Mouse (Mus musculus) limb, embryonic 11.5 days (tissue): ENCODE results near the gene Slc25a38. TPM values are rescaled to one million over a fixed set of nuclear protein-coding genes. Genes with fewer than 3 reads are reported as not detected.
A peak's percentile ranks its signal among the peaks of the same experiment; 100 is the strongest.
"Not testable (repeated sequence)": the region's sequence is repeated elsewhere in the genome, so short reads cannot be mapped to it uniquely, and the experiment has no call there.

ENCODE experiments used
- ATAC-seq: fragments of 200-750 bp; cut with Nextera tagmentation; 2 replicates; pipeline ENCODE4 v1.8.0; 2017; ENCODE audit warnings: low read depth; ENCODE audit not compliant: insufficient number of reproducible peaks, low FRiP score, low TSS enrichment
- DNase-seq: peaks from one replicate; pipeline ENCODE4 v3.0.0-alpha.2; 2015; ENCODE audit warnings: low spot score
- H3K27ac ChIP-seq: fragments of 300-500 bp; sonication (generic); replicated peaks from 2 replicates; pipeline ENCODE4 v1.5.1; 2014; ENCODE audit warnings: low read depth, mild to moderate bottlenecking, low read length
- H3K27me3 ChIP-seq: fragments of 300-500 bp; sonication (generic); 2 replicates; pipeline ENCODE4 v1.6.1; 2014; ENCODE audit warnings: mild to moderate bottlenecking, low read length, mixed read lengths; ENCODE audit not compliant: control insufficient read depth, insufficient read depth
- H3K36me3 ChIP-seq: fragments of 300-500 bp; sonication (generic); 2 replicates; pipeline ENCODE4 v1.6.1; 2014; ENCODE audit warnings: mild to moderate bottlenecking, low read length, moderate library complexity, mixed read lengths; ENCODE audit not compliant: control insufficient read depth, insufficient read depth
- H3K4me1 ChIP-seq: fragments of 300-500 bp; sonication (generic); 2 replicates; pipeline ENCODE4 v1.6.1; 2014; ENCODE audit warnings: low read length, mixed read lengths; ENCODE audit not compliant: control insufficient read depth, insufficient read depth
- H3K4me2 ChIP-seq: fragments of 300-500 bp; sonication (generic); 2 replicates; pipeline ENCODE4 v1.6.1; 2014; ENCODE audit warnings: low read depth, mild to moderate bottlenecking, moderate library complexity; ENCODE audit not compliant: severe bottlenecking
- H3K4me3 ChIP-seq: fragments of 300-500 bp; sonication (generic); 2 replicates; pipeline ENCODE4 v1.5.1; 2014; ENCODE audit warnings: low read depth, low read length
- H3K9ac ChIP-seq: fragments of 300-500 bp; sonication (generic); 2 replicates; pipeline ENCODE4 v1.6.1; 2014; ENCODE audit warnings: mild to moderate bottlenecking, low read length
- H3K9me3 ChIP-seq: fragments of 300-500 bp; sonication (generic); 2 replicates; pipeline ENCODE4 v1.6.1; 2016; ENCODE audit warnings: low read length; ENCODE audit not compliant: control insufficient read depth
- WGBS: fragments of 180-500 bp; shearing (Covaris S2); extraction: QIAGEN DNeasy Blood & Tissue Kit; methylation state at CpG from one replicate; pipeline ENCODE4 v1.1.7; 2014; 5-methylcytosine and 5-hydroxymethylcytosine counted together
- polyA plus RNA-seq: library from polyadenylated mRNA; unstranded; fragments of >200 nt; fragmentation: Nextera tagmentation; extraction: Ambion mirVana; gene quantifications from 2 replicates; pipeline ENCODE4 v1.2.1, GENCODE M21; 2014

Slc25a38 gene
- polyA plus RNA-seq, 1 experiment from 2014 or later: 38.7 TPM

GRCm38 (mm10) chr9:120091086-120091485, 19.1 kb upstream of the Slc25a38 start:
- Histone ChIP-seq H3K4me3 (no peak overlapping the region), H3K27me3 (no peaks in the 10 kb centered on the region), H3K4me1 (no peaks in the 10 kb centered on the region), H3K36me3 (no peaks in the 10 kb centered on the region), H3K4me2 (no peak overlapping the region), H3K9me3 (peaks cover 4% of the 10 kb centered on the region; the same call in 1 of the 2 replicates), H3K27ac (no peak overlapping the region), H3K9ac (no peak overlapping the region)
- WGBS: 85% methylated on average over 10 of the region's 10 CpGs
- DNase-seq: no peak
- no peak for ATAC-seq

DNA sequence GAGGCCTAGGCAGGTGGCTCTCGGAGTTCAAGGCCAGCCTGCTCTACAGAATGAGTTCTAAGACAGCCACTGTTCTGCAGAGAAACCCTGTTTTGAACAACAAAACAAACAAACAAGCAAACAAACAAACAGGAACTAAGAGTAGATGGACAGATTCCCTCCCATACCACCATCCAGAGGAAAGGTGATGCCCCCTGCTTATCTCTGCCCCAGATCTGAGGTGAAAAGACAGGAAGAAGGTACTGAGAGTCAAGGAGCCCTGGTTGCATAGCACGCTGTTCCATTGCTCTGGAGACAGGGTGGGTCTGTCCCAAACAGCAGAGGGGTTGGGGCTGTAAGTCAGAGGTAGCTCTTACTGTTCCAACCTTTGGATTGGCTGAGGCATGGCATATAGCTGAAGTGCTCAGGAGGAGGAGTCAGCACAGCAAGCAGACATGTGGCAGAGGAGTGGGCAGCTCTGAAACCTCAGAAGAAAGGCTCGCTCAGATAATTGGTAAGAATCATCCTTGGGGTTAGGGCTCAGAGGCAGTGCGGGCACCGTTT, 18.4 kb upstream of the Slc25a38 start, which contains the start of gene Ccr8:
Gene Ccr8 (plus strand): TSS at position 419 of the 543 bp plus-strand sequence.
- no peaks in the 10 kb centered on the region for H3K27me3 ChIP-seq
- no peak within 1 kb of the TSS for H3K27ac ChIP-seq
- H3K4me1 ChIP-seq: no peaks in the 10 kb centered on the region
- no peak within 1 kb of the TSS for H3K9ac ChIP-seq
- H3K4me3 ChIP-seq: no peak within 1 kb of the TSS
- no peak within 1 kb of the TSS for H3K4me2 ChIP-seq
- peaks cover 4% of the 10 kb centered on the region; the same call in 1 of the 2 replicates for H3K9me3 ChIP-seq
- 71% methylated on average over 5 of the region's 5 CpGs for WGBS
- no peak for ATAC-seq
- no peaks in the 10 kb centered on the region for H3K36me3 ChIP-seq
- DNase-seq: no peak

DNA sequence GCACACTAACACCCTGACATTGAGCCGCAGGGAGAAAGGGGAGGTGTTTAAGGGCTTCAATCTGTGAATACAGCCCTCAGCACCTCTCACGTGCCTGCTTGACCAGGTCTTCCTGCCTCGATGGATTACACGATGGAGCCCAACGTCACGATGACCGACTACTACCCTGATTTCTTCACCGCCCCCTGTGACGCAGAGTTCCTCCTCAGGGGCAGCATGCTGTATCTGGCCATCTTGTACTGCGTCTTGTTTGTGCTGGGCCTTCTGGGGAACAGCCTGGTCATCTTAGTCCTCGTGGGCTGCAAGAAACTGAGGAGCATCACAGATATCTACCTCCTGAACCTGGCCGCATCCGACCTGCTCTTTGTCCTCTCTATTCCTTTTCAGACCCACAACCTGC, 16.5 kb upstream of the Slc25a38 start:
- Histone ChIP-seq H3K4me2 (no peak overlapping the region), H3K27ac (no peak overlapping the region), H3K9me3 (peaks cover 4% of the 10 kb centered on the region; the same call in 1 of the 2 replicates), H3K4me1 (no peaks in the 10 kb centered on the region), H3K36me3 (no peaks in the 10 kb centered on the region), H3K27me3 (no peaks in the 10 kb centered on the region), H3K9ac (no peak overlapping the region), H3K4me3 (no peak overlapping the region)
- WGBS: 87% methylated on average over 13 of the region's 13 CpGs
- DNase-seq: no peak
- no peak for ATAC-seq

DNA sequence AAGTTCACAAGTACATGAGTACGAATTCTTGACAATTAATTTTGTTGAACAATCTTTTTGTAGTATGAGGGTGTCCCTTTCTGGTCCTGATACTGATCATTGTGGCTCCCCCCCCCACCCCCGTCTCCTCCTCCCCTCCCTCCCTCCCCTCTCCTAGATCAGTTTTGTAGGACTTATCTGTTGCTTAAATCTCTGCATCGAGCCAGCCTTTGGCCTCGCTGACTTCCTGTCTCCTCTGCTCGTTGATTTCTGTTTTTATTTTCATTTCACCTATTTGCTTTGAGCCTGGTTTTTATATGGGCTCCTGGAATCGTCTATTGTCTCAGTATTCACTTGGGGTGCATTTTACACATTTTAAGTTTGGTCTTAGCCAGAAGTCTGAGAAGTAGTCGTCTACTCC, 14.3 kb upstream of the Slc25a38 start:
- 74% methylated on average over 7 of the region's 7 CpGs for WGBS
- no peak for ATAC-seq
- no peaks in the 10 kb centered on the region for H3K27me3 ChIP-seq
- H3K27ac ChIP-seq: no peak overlapping the region
- H3K9ac ChIP-seq: no peak overlapping the region
- no peak for DNase-seq
- no peaks in the 10 kb centered on the region for H3K4me1 ChIP-seq
- H3K4me3 ChIP-seq: no peak overlapping the region
- H3K9me3 ChIP-seq: no peaks in the 10 kb centered on the region
- H3K4me2 ChIP-seq: no peak overlapping the region
- no peaks in the 10 kb centered on the region for H3K36me3 ChIP-seq

GRCm38 (mm10) chr9:120098682-120099081, 11.5 kb upstream of the Slc25a38 start:
- no peak overlapping the region for H3K4me2 ChIP-seq
- H3K9ac ChIP-seq: no peak overlapping the region
- H3K9me3 ChIP-seq: no peaks in the 10 kb centered on the region
- no peaks in the 10 kb centered on the region for H3K36me3 ChIP-seq
- H3K4me3 ChIP-seq: no peak overlapping the region
- H3K4me1 ChIP-seq: no peaks in the 10 kb centered on the region
- DNase-seq (peak; percentile 79), ATAC-seq (no peak)
- H3K27me3 ChIP-seq: no peaks in the 10 kb centered on the region
- no peak overlapping the region for H3K27ac ChIP-seq
- WGBS: 23% methylated on average over 7 of the region's 7 CpGs

- no peak overlapping the region for H3K9ac ChIP-seq
These were observed 10.9 kb upstream of the Slc25a38 start for GRCm38 (mm10) chr9:120099304-120099703.

GRCm38 (mm10) chr9:120101165-120101564, 9.0 kb upstream of the Slc25a38 start:
- Histone ChIP-seq H3K4me2 (no peak overlapping the region), H3K27me3 (no peaks in the 10 kb centered on the region), H3K4me3 (no peak overlapping the region), H3K27ac (no peak overlapping the region), H3K9ac (no peak overlapping the region), H3K9me3 (no peaks in the 10 kb centered on the region), H3K4me1 (no peaks in the 10 kb centered on the region), H3K36me3 (no peaks in the 10 kb centered on the region)
- 90% methylated on average over 2 of the region's 2 CpGs for WGBS
- ATAC-seq (no peak), DNase-seq (no peak)

More at GRCm38 (mm10) chr9:120099304-120099703, 10.9 kb upstream of the Slc25a38 start:
- Histone ChIP-seq H3K27me3 (no peaks in the 10 kb centered on the region), H3K4me1 (no peaks in the 10 kb centered on the region), H3K4me2 (no peak overlapping the region), H3K4me3 (no peak overlapping the region), H3K36me3 (no peaks in the 10 kb centered on the region), H3K27ac (no peak overlapping the region), H3K9me3 (no peaks in the 10 kb centered on the region)
- 91% methylated on average over 8 of the region's 8 CpGs for WGBS
- no peak for ATAC-seq
- DNase-seq: no peak

DNA sequence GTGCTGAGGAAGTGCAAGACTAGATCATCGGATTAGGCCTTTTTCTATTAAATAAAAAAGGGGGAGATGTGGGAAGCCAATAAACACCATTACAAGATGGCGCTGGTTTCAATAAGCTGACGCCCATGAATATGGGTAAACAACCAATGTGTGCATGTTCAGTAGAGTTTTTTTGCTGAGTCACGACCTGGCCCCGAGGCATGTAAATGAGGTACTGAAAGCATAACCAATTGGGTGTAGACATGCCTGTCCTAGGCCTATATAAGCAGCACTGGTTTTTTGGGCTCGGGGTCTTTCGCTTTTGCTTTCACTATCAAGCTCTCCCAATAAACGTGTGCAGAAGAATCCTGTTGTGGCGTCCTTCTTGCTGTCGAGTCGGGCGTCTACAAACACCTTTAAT, 1.2 kb upstream of the Slc25a38 start:
- DNase-seq: not testable (repeated sequence)

More for the DNA sequence above, 1.2 kb upstream of the Slc25a38 start:
- not testable (repeated sequence) for H3K4me3 ChIP-seq, H3K27ac ChIP-seq, ATAC-seq, H3K4me2 ChIP-seq, H3K4me1 ChIP-seq, H3K9ac ChIP-seq, H3K27me3 ChIP-seq, H3K36me3 ChIP-seq, H3K9me3 ChIP-seq
- WGBS: 93% methylated on average over 12 of the region's 12 CpGs
